9 mouse cellular contexts compared by ENCODE assay signal in the genomic region with DNA sequence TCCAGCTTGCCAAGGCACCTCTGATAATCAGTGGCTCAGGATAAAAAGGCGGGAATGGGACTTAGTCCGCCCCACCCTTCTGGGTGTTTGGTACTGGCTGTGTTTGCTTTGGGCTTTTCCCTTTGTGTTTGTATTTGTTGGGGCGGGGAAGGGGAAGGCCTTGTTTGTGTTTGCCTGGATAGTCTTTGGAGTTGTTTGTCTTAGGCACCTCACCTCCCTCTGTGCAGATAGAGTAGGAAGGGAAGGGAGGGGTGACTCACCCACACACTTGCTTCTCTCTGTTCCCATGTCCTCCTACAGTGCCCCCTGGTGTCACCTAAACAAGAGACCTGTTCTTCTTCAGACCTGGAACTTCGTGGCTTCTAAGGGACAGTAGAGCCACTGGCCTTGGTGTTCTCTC. TPM values are rescaled to one million over a fixed set of nuclear protein-coding genes. Genes with fewer than 3 reads are reported as not detected.
DNase-seq lines count a peak whose midpoint lies in the region; ATAC-seq lines count a peak whose summit lies in the region.
"Had no signal": no experiment of that assay in that cellular context is flagged by ENCODE, and none has a peak within 500 bp of the region (broad histone marks: within the 10 kb centered on the region; RNA-seq: fewer than 3 reads in every experiment).

No protein-coding gene starts in this region.

- no peaks in the 10 kb centered on the region for H3K27me3 ChIP-seq in splenic B cell, adult 2 months (ENCODE audit: control insufficient read depth, insufficient read depth, low read length, poor library complexity, severe bottlenecking)

- no peak for ATAC-seq in CD4-positive, CD25-positive, alpha-beta regulatory T cell, adult 4 months

- DNase-seq in CD4-positive, CD25-positive, alpha-beta regulatory T cell, adult 2 months (ENCODE audit: low read depth, low spot score) = peak; percentile 70
- DNase-seq in urinary bladder, adult 18-20 months (ENCODE audit: low spot score in 2 of 2) = peak; percentile 12 to 26
- DNase-seq in urinary bladder, postnatal 4 days (ENCODE audit: low spot score in 2 of 2) = no peak
- peak; percentile 45 for DNase-seq in liver
- peak; percentile 61 for DNase-seq in splenic B cell, adult 2 months (ENCODE audit: low read depth, low spot score)
- no peak for DNase-seq in gastrocnemius, postnatal 10 days
- DNase-seq in testis, postnatal 14 days (ENCODE audit: low spot score) = no peak

- no peaks in the 10 kb centered on the region for H3K36me3 ChIP-seq in splenic B cell, adult 2 months (ENCODE audit: control insufficient read depth, insufficient read depth, low read length, poor library complexity, severe bottlenecking)
- H3K36me3 ChIP-seq: heart, embryonic 13.5 days had no signal

RNA-seq across cellular contexts. Expression of gene Hs3st3b1, which starts 35.1 kb away (rescaled TPM):
- polyA plus RNA-seq in CD4-positive, CD25-positive, alpha-beta regulatory T cell, adult 4 months (2017; shearing (Covaris generic)) = 1 to 10 TPM; 1.7 to 2.2 TPM
- under 1 TPM; 0.59 to 0.90 TPM for total RNA-seq in gastrocnemius, postnatal 10 days (2021)

Comparison
In these comparisons a context has a peak if more than half of its experiments do, and no peak if none do; other contexts are left out.
1. DNase-seq: peak in CD4-positive, CD25-positive, alpha-beta regulatory T cell, adult 2 months (single experiment), urinary bladder, adult 18-20 months (2 of 2), liver (single experiment) and splenic B cell, adult 2 months (single experiment); none in urinary bladder, postnatal 4 days (0 of 2), gastrocnemius, postnatal 10 days (single experiment) and testis, postnatal 14 days (single experiment).